Mouse (Mus musculus) bone marrow, adult 2 months (tissue): Measurements from ENCODE around the gene Zbtb16. TPM values are rescaled to one million over a fixed set of nuclear protein-coding genes. Genes with fewer than 3 reads are reported as not detected.

Source experiments
- H3K27ac ChIP-seq: fragments of 200-500 bp; 2 replicates; pipeline ENCODE4 v1.5.1; 2012; ENCODE audit warnings: low read depth, mild to moderate bottlenecking, control low read depth, inconsistent platforms, low read length; ENCODE audit not compliant: control insufficient read depth, poor library complexity, insufficient read depth
- H3K4me1 ChIP-seq: fragments of 200-500 bp; 2 replicates; pipeline ENCODE4 v1.6.1; 2011; ENCODE audit warnings: low read length; ENCODE audit not compliant: control insufficient read depth, insufficient read depth
- H3K4me3 ChIP-seq: fragments of 200-500 bp; replicated peaks from 2 replicates; pipeline ENCODE3; 2011; ENCODE audit warnings: mild to moderate bottlenecking, low read depth, low read length, control low read depth; ENCODE audit not compliant: control insufficient read depth
- CTCF ChIP-seq: fragments of 200-500 bp; IDR thresholded peaks from 2 replicates; pipeline ENCODE4 v1.5.1; 2011; ENCODE audit warnings: low read length, control low read depth; ENCODE audit not compliant: control insufficient read depth, insufficient read depth
- POLR2A ChIP-seq: fragments of 200-500 bp; IDR thresholded peaks from 2 replicates; pipeline ENCODE4 v1.6.1; 2011; ENCODE audit warnings: low read depth, mild to moderate bottlenecking, control low read depth, low read length, borderline replicate concordance; ENCODE audit not compliant: control insufficient read depth
- WGBS: fragments of 180-500 bp; shearing (Covaris S2); methylation state at CpG from one replicate; pipeline ENCODE4 v1.1.7; 2018; 5-methylcytosine and 5-hydroxymethylcytosine counted together
- polyA plus RNA-seq: library from polyadenylated mRNA; stranded (reverse); fragments of >200 nt; gene quantifications from 2 replicates; pipeline ENCODE4 v1.2.4, GENCODE M21; 2011; ENCODE audit warnings: low replicate concordance; ENCODE audit not compliant: missing spikeins, insufficient read depth, insufficient read length

The Zbtb16 gene
- polyA plus RNA-seq, 1 experiment: 7.5 TPM

DNA sequence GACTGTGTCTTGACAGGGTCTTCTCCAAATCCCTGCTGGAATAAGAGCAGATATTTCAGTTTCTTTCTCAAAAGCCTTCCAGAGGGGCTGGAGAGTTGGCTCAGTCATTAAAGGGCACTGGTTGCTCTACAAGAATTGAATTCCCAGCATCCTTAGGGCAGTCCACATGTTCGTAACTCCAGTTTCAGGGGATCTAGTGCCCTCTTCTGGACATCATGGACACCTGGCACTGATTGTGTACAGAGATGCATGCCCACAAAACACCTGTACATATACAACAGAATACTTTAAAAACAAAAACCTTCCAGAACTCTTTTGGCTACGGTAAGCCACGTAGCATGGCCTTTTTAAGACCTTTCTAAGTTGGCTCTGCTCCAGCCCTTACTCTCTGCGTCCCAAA lies 20.2 kb upstream of the Zbtb16 start:
- Histone ChIP-seq H3K4me1 (no peaks in the 10 kb centered on the region; the same call in 1 of the 2 replicates), H3K4me3 (no peak overlapping the region), H3K27ac (no peak overlapping the region)
- WGBS: 78% methylated on average over 4 of the region's 4 CpGs
- no peak for TF ChIP-seq POLR2A
- TF ChIP-seq CTCF: 0 out of 2 replicates have a peak, but pooled peaks have one; percentile 11

DNA sequence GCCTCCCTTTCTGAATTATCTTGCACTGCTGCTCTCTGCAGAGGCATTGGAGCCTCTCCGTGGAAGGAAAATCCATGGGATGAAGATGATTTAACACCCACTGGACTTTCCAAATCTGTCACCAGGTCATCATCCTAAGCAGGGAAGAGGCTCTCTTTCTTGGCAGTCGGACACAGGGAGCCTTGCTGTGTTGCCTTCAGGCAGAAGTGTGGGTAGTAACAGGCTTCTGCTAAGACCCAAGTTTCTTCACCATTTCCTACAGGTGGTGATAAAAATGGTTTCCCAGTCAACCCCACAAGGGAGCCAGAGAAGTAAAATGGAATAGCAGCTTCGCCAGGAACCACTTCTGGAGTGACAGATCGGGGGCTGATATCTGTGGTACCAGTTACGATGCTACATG lies 13.5 kb upstream of the Zbtb16 start:
- TF ChIP-seq POLR2A: no peak
- WGBS: 80% methylated on average over 5 of the region's 5 CpGs
- Histone ChIP-seq H3K27ac (no peak overlapping the region), H3K4me1 (no peaks in the 10 kb centered on the region; the same call in 1 of the 2 replicates), H3K4me3 (no peak overlapping the region)

DNA sequence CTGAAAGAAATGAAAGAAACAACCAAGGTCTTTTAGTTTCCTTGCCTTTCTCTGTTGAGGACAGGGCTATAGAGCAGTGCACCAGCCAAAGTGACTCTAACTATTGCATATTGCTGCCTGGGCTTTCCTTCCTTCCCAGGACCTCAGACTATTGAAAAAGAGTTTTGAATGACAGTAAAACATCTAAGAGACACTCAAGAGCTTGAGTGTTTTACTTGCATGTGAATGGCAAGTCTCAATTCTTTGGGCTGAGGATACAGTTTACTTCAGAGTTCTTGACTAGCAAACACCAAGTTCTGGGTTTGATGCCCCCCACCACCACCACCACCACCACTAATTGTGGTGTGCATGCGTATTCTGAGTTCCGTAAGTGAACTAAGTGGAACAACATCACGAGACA lies 3.5 kb upstream of the Zbtb16 start:
- no peaks in the 10 kb centered on the region for H3K4me1 ChIP-seq
- H3K4me3 ChIP-seq: no peak overlapping the region
- TF ChIP-seq CTCF (no peak), POLR2A (no peak)
- WGBS: 84% methylated on average over 3 of the region's 3 CpGs
- H3K27ac ChIP-seq: no peak overlapping the region

DNA sequence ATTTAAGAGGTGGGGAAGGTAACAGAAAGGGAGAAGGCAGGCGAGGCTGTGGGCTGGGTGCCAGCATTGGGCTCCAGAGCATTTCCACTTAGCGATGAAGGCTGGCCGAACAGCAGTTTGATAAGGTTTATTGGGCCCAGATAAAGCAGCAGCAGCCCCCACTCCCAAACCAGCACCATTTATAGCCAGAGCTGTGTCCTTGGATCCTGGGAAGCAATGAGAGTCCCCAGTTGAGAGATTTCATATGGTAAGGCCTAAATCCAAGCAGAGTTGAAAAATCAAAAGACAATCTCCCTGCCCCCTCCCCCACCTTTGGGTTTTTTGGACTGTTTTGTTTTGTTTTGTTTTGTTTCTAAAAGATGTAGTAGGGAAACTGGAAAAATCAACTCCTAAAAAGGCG lies 2.3 kb upstream of the Zbtb16 start:
- Histone ChIP-seq H3K27ac (no peak overlapping the region), H3K4me1 (no peaks in the 10 kb centered on the region), H3K4me3 (no peak overlapping the region)
- 59% methylated on average over 4 of the region's 4 CpGs for WGBS
- TF ChIP-seq CTCF: no peak
- TF ChIP-seq POLR2A: no peak

DNA sequence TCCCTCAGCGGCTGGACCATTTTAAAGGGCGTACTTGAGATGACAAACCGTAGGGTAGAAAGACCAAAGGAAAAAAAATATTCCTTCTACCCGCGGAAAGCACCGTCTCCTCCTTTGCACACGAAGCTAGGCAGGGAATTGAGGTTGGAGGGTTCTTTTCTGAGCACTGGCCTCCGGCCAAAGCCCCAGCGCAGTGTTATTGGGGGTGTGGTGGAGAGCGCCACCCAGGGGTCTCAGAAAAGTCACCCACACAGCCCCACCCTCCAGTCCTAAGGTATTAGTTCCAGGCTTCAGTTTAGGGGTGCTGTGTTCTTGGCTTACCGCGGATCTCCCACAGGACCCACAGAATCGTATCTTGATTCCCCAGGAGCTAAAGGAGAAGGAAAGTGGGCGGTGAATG lies 1.2 kb upstream of the Zbtb16 start:
- WGBS: 3% methylated on average over 14 of the region's 14 CpGs
- no peak overlapping the region for H3K4me3 ChIP-seq
- TF ChIP-seq CTCF: no peak; the same call in 1 of the 2 replicates
- TF ChIP-seq POLR2A: no peak
- no peak overlapping the region for H3K27ac ChIP-seq
- H3K4me1 ChIP-seq: no peaks in the 10 kb centered on the region

DNA sequence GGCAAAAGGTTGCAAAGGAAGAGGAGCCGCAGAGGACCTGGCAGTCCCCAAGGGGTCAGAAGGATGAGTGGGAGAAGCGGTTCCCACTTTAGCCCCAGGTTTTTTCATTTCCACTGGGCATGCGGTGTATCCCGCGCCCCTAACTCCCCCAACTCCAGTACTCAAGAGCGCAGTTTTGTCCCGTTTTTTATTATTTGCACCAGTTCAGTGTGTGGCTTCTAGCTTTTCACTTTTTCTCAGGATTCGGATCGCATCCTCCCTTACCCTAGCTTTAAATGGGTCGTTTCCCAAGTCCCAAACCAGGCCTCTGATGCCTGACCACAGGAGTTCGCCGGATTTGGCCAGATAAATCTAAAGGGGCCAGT lies 526 bp upstream of the Zbtb16 start:
- no peak for TF ChIP-seq CTCF
- no peak for TF ChIP-seq POLR2A
- Histone ChIP-seq H3K27ac (no peak overlapping the region), H3K4me3 (no peak overlapping the region), H3K4me1 (no peaks in the 10 kb centered on the region)
- WGBS: 4% methylated on average over 12 of the region's 12 CpGs

DNA sequence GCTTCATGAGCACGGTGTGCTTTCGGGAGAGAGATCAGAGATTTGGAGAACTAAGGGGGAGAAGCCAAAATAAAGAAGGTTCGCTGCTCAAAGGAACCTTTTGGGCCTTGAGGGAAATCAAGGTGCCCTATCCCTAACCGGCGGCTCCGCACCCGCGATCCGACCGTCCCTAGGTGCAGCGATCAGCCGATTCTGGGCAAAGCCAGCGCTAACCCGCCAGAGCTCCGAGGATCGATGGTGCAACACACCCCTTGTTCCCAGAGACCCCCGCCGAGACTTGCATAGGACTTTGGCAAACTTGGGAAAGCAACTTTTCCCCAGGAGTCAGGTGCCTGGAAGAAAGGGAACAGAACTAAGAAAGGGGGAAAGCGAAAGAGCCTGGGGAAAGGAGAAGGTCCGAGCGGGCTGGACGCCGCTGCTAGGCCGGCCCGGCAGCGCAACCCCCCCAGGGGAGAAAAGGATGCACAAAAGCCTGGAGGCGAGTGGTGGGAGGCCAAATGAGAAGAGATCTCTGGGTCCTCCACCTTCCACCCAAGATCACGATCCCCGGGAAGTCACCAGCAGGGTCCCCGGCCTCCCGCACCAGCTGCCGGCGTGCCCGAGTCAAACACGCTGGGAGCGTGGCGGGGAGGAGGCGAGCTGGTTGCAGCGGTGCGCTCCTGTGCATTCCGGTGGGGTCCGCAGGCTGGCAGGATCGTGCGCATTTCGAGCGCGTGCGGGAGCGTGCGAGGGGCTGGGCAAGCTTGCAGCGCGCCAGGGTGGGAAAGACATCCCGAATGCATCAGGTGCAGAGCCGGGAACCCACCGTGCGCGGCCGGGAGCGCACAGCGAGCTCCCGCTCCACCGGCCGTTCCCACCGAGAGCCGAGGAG lies 1.2 kb downstream of the Zbtb16 start:
- WGBS: 2% methylated on average over 65 of the region's 65 CpGs
- TF ChIP-seq POLR2A (no peak), CTCF (no peak)
- H3K4me1 ChIP-seq: no peaks in the 10 kb centered on the region
- peak overlapping the region; percentile 60 for H3K4me3 ChIP-seq
- no peak overlapping the region; the same call in 1 of the 2 replicates for H3K27ac ChIP-seq

DNA sequence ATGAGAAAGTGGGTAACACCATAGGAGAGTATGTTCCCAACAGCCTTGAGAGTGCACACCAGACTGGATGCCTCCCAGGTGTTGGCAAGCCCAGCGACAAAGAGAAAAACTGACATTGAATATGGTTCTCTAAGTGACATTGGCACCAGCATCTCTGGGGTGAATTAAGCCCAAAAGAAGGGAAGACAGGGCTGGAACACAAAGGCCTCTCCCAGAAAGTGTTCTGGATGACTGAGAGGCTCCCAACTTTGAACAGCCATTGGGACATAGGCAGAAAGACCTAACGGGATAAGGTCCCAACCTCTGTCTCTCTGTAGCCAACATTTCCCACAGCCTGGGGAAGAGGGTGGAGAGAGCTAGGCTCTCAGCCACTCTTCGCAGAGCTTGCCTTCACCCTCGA lies 2.0 kb downstream of the Zbtb16 start:
- no peak for TF ChIP-seq CTCF
- WGBS: 50% methylated on average over 4 of the region's 4 CpGs
- H3K4me1 ChIP-seq: no peaks in the 10 kb centered on the region
- no peak overlapping the region for H3K27ac ChIP-seq
- no peak overlapping the region for H3K4me3 ChIP-seq

DNA sequence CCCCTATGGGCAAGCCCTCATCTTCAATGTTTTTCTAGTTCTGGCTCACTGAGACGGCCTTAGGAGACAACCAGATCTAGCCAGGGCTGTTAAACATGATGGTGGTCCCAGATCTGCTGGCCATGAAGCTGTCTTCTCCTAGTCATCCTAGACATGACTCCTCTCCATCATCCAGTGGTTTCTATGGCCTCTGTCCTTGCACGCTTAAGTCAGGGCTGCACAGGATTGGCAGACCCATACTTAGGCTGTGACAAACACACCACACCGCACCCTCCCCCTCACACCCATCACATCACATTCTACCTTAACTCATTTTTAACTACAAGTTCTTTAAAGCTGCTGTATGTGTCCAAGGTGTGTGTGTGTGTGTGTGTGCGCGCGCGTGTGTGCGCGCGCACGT lies 2.5 kb downstream of the Zbtb16 start:
- WGBS: 89% methylated on average over 11 of the region's 11 CpGs
- Histone ChIP-seq H3K27ac (no peak overlapping the region), H3K4me3 (no peak overlapping the region), H3K4me1 (no peaks in the 10 kb centered on the region)
- TF ChIP-seq CTCF: no peak
- no peak for TF ChIP-seq POLR2A
